Mouse (Mus musculus): ENCODE results near the gene Zcchc8. TPM values are rescaled to one million over a fixed set of nuclear protein-coding genes. Genes with fewer than 3 reads are reported as not detected.
A peak's percentile ranks its signal among the peaks of the same experiment; 100 is the strongest.

Zcchc8 gene
- polyA plus RNA-seq, 1 experiment from 2014 or later = 62.7 TPM

DNA sequence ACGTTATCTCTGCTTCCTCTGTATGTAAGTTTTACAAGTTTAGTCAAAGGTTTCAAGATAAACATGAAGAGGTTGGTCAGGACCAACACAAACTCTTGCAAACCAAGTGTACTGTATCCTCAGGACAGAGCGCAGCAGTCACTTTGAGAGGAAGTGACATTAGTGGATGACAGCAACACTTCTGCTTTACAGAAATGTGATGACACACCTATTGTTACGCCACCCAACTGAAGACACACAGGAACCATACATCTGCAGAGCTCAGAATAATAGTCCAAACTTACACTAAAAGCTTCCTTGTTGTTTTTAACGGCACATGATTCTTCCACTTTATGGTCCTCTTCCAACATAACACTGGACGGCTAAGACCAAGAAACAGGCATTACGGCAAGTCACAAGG is 7.1 kb downstream of the Zcchc8 start:
- no peak overlapping the region for H3K4me2 ChIP-seq
- peaks cover 11% of the 10 kb centered on the region for H3K4me1 ChIP-seq
- ATAC-seq (ENCODE audit: insufficient number of reproducible peaks, low FRiP score, low TSS enrichment, low read depth) = no peak
- peaks cover 79% of the 10 kb centered on the region for H3K36me3 ChIP-seq
- H3K27ac ChIP-seq = no peak overlapping the region
- 90% methylated on average over 6 of the region's 6 CpGs for WGBS
- no peak overlapping the region for H3K9ac ChIP-seq
- H3K9me3 ChIP-seq = no peaks in the 10 kb centered on the region
- H3K27me3 ChIP-seq = no peaks in the 10 kb centered on the region
- no peak overlapping the region for H3K4me3 ChIP-seq

DNA sequence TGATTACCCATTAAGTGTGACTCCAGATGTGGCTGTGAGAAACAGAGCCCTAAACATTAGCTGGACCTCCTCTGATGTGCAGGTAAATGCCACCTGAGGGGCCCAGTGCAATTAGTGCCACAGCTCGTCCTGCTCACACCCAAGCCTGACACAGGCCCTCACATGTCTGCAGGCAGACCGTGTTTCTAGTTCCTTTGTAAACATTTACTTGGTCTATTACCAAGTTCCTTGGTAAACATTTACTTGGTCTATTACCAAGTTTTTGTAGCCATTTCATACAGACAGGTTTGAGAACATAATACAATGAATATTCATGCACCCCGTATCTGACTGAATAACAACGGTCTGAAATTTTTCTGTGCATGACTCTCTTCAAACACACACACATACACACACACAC is 11.3 kb downstream of the Zcchc8 start:
- H3K4me1 ChIP-seq = no peaks in the 10 kb centered on the region
- H3K4me2 ChIP-seq = no peak overlapping the region
- no peaks in the 10 kb centered on the region for H3K9me3 ChIP-seq
- no peak overlapping the region for H3K9ac ChIP-seq
- peaks cover 92% of the 10 kb centered on the region for H3K36me3 ChIP-seq
- WGBS = 71% methylated on average over 4 of the region's 4 CpGs
- no peak overlapping the region for H3K27ac ChIP-seq
- H3K4me3 ChIP-seq = no peak overlapping the region
- no peaks in the 10 kb centered on the region for H3K27me3 ChIP-seq
- ATAC-seq (ENCODE audit: insufficient number of reproducible peaks, low FRiP score, low TSS enrichment, low read depth) = no peak

DNA sequence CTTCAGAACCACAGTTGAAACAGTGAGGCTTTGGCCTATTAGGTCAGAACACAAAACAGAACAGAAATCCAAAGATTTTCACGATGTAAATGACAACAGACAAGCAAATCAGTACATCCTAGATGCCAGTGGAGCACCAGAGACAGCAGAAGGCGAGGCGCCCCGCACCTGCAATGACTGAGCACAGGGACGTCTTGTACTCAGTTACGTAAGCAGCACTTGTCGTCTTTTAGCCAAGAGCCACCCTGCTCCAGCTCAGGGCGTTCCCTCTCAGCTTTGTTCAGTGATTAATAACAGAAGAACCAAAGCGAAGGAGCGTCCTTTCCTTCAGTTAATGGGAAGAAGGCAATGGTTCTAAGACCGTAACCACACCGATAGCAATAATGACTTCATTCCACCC is 12.3 kb downstream of the Zcchc8 start:
- Histone ChIP-seq H3K4me2 (no peak overlapping the region), H3K9me3 (no peaks in the 10 kb centered on the region), H3K27ac (no peak overlapping the region), H3K4me1 (no peaks in the 10 kb centered on the region), H3K27me3 (no peaks in the 10 kb centered on the region), H3K4me3 (no peak overlapping the region), H3K36me3 (peaks cover 90% of the 10 kb centered on the region), H3K9ac (no peak overlapping the region)
- WGBS = 89% methylated on average over 12 of the region's 12 CpGs
- no peak for ATAC-seq (ENCODE audit: insufficient number of reproducible peaks, low FRiP score, low TSS enrichment, low read depth)

DNA sequence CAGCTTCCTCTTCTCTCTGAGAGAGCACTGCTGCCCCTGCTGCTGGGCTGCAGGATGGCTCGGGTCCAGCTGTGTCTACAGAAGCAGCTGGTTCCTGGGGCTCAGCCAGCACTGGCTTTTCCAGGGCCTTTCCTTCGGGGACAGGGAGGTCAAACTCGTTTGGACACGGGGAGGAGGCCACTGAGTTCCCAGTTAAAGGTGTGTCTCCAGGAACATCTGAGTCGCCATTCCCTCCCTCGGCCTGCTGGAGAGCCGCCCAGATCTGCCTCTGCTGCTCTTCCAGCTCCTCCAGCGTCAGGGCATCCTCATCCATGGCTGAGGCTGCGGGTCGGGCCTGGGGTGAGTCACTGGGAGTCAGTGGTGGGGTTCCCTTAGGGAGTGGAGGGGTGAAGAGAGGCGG is 20.3 kb downstream of the Zcchc8 start:
- no peak for ATAC-seq (ENCODE audit: insufficient number of reproducible peaks, low FRiP score, low TSS enrichment, low read depth)
- no peaks in the 10 kb centered on the region for H3K27me3 ChIP-seq
- no peak overlapping the region for H3K4me3 ChIP-seq
- H3K9me3 ChIP-seq = no peaks in the 10 kb centered on the region
- no peak overlapping the region for H3K9ac ChIP-seq
- no peak overlapping the region for H3K4me2 ChIP-seq
- no peak overlapping the region for H3K27ac ChIP-seq
- H3K4me1 ChIP-seq = peaks cover 5% of the 10 kb centered on the region; the same call in 1 of the 2 replicates
- 64% methylated on average over 11 of the region's 11 CpGs for WGBS
- H3K36me3 ChIP-seq = peaks cover 67% of the 10 kb centered on the region

DNA sequence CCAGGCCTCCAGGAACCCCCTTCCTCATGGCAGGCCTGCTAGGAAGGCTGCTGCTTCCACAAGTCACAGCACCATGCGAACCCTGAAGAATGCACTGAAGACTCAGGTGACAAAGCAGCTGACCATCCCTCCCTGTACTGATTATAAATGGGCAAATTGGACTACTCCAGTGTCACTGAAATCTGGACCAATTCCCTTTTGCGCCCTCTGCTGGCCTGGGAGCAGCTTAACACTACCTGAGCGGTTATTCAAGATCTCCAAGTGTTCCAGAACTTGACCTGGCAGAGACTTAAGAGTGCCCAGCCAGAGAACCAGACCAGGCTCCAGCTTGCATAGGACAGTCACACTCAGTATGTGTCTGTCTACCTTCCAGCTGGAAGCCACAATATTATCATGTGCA is 21.7 kb downstream of the Zcchc8 start:
- WGBS = 23% methylated on average over 3 of the region's 3 CpGs
- peaks cover 55% of the 10 kb centered on the region for H3K36me3 ChIP-seq
- ATAC-seq (ENCODE audit: insufficient number of reproducible peaks, low FRiP score, low TSS enrichment, low read depth) = no peak

DNA sequence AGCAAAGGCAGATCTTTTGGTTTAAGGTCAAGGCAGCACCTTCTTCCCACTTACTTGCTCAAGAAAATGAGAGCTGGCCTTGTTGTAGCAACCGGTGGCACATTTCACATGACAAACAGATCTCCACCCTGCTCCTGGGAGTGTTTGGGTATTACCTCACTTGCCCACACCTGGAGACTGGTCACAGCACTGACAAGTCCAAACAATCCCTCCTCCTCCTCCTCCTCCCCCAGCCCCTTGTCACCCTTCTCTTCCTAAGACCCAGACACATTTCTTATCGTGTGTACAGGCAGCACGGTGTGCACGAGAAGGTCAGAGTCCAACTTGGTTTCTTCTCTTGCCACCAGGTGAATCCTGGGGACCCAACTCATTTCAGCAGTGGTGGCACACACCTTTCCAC is 23.9 kb downstream of the Zcchc8 start:
- 75% methylated on average over 4 of the region's 4 CpGs for WGBS
- ATAC-seq (ENCODE audit: insufficient number of reproducible peaks, low FRiP score, low TSS enrichment, low read depth) = no peak
- no peak overlapping the region for H3K27ac ChIP-seq
- H3K4me2 ChIP-seq = no peak overlapping the region
- H3K4me3 ChIP-seq = no peak overlapping the region
- no peak overlapping the region for H3K9ac ChIP-seq
- H3K36me3 ChIP-seq = peaks cover 33% of the 10 kb centered on the region
- H3K27me3 ChIP-seq = no peaks in the 10 kb centered on the region
- H3K4me1 ChIP-seq = peaks cover 12% of the 10 kb centered on the region
- H3K9me3 ChIP-seq = no peaks in the 10 kb centered on the region

More for the DNA sequence above, 21.7 kb downstream of the Zcchc8 start:
- H3K4me1 ChIP-seq = peaks cover 12% of the 10 kb centered on the region
- no peak overlapping the region for H3K27ac ChIP-seq
- no peak overlapping the region for H3K9ac ChIP-seq
- no peak overlapping the region for H3K4me2 ChIP-seq
- H3K4me3 ChIP-seq = no peak overlapping the region
- H3K27me3 ChIP-seq = no peaks in the 10 kb centered on the region
- no peaks in the 10 kb centered on the region for H3K9me3 ChIP-seq

DNA sequence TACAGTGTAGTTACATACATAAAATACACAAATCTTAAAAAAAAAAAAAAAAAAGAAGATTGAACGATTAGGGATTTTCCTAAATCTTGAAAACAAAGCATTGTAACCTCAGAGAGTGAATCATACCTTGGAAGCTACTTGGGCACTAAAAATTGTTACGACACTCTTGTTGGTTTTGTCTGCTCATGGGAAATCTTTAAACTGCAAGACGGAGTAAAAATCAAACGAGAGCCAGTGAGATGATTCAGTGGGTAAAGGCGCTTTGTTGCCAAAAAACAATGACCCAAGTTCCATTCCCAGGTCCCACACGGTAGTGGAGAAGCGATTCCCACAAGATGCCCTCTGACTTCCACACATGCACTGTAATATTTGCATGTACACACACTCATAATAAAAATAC is 24.7 kb downstream of the Zcchc8 start:
- Histone ChIP-seq H3K4me1 (peaks cover 12% of the 10 kb centered on the region), H3K27me3 (no peaks in the 10 kb centered on the region), H3K36me3 (peaks cover 28% of the 10 kb centered on the region), H3K4me2 (no peak overlapping the region), H3K4me3 (no peak overlapping the region), H3K9ac (no peak overlapping the region), H3K9me3 (no peaks in the 10 kb centered on the region), H3K27ac (no peak overlapping the region)
- ATAC-seq (ENCODE audit: insufficient number of reproducible peaks, low FRiP score, low TSS enrichment, low read depth) = no peak
- 85% methylated on average over 7 of the region's 7 CpGs for WGBS

DNA sequence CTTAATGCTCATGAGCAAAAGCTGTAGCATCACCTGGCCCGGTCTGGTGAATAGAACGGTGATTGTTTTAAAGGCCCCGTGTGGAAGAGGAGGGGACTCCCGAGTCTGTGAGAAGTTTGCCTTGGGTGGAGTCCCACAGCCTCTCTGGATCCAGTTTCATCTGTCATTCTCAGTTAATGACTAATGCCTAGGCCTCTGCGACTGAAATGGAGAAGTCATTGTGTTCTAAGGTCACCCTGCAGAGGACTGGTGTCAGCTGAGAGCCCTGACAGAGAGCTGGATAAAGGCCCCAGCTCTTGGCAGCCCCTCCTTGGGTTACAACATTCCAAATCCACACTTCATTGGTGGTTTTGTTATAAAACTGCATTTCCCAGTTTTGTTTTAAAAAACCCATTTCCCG is 26.4 kb downstream of the Zcchc8 start:
- Histone ChIP-seq H3K9ac (no peak overlapping the region), H3K27me3 (no peaks in the 10 kb centered on the region), H3K27ac (no peak overlapping the region; the same call in 1 of the 2 replicates), H3K4me3 (no peak overlapping the region), H3K4me1 (peaks cover 7% of the 10 kb centered on the region), H3K9me3 (no peaks in the 10 kb centered on the region), H3K4me2 (no peak overlapping the region), H3K36me3 (peaks cover 14% of the 10 kb centered on the region)
- 42% methylated on average over 6 of the region's 6 CpGs for WGBS
- no peak for ATAC-seq (ENCODE audit: insufficient number of reproducible peaks, low FRiP score, low TSS enrichment, low read depth)

DNA sequence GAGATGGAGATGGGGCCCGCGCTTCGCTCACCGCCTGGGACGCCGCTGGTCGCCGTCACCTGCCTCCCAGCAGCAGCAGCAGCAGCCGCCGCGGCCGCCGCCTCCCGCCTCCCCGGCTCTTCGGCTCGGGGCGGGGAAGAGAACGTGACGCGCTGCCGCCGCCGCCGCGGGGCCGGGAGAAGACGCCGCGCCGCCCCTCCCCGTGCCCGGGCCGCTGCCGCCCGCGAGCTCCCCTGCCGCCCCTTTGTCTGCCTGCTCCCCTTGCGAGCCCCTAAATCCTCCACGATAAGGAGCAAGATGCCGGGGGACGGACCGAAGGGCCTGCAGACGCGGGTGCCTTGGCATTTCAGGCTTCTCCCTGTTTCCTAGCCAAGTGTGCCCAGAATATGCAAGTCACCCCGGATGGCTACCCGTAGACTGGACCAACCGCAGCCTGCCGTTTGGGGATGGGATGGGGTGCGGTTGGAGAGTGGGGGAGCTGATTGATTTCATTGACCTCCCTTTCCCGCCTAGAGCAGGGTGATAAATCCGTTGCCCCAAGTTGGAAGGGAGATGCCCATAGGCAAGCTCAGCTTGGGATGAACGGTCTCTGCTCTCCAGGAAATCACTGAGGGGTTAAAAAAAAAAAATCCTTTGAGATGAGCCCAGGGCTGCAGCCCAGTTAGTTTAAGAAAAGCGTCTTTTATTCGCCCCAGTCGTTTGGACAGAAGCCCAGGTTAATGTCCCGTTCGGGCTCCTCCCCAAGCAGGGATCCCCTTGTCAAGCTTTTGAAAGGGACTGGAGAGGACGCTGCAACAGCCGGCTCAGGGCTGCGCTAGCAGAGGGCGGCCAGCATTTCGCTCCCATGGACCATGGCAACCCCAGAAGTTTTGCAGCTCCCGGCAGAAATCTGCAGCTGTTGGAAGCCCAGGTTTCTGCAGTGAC is 36.4 kb downstream of the Zcchc8 start, which contains the start of gene Clip1:
Gene Clip1, minus strand, starts transcription at position 398 of the 924 bp plus-strand sequence.
- H3K36me3 ChIP-seq = no peaks in the 10 kb centered on the region
- no peaks in the 10 kb centered on the region for H3K27me3 ChIP-seq
- no peaks in the 10 kb centered on the region for H3K9me3 ChIP-seq
- peak within 1 kb of the TSS; percentile 79 for H3K4me2 ChIP-seq
- ATAC-seq (ENCODE audit: insufficient number of reproducible peaks, low FRiP score, low TSS enrichment, low read depth) = 0 out of 2 replicates have a peak, but pooled peaks have one; percentile 20
- H3K4me3 ChIP-seq = peak within 1 kb of the TSS; percentile 93
- H3K27ac ChIP-seq = peak within 1 kb of the TSS; percentile 90
- peaks cover 28% of the 10 kb centered on the region for H3K4me1 ChIP-seq
- WGBS = under 1% methylated on average over 53 of the region's 64 CpGs
- H3K9ac ChIP-seq = peak within 1 kb of the TSS; percentile 93

DNA sequence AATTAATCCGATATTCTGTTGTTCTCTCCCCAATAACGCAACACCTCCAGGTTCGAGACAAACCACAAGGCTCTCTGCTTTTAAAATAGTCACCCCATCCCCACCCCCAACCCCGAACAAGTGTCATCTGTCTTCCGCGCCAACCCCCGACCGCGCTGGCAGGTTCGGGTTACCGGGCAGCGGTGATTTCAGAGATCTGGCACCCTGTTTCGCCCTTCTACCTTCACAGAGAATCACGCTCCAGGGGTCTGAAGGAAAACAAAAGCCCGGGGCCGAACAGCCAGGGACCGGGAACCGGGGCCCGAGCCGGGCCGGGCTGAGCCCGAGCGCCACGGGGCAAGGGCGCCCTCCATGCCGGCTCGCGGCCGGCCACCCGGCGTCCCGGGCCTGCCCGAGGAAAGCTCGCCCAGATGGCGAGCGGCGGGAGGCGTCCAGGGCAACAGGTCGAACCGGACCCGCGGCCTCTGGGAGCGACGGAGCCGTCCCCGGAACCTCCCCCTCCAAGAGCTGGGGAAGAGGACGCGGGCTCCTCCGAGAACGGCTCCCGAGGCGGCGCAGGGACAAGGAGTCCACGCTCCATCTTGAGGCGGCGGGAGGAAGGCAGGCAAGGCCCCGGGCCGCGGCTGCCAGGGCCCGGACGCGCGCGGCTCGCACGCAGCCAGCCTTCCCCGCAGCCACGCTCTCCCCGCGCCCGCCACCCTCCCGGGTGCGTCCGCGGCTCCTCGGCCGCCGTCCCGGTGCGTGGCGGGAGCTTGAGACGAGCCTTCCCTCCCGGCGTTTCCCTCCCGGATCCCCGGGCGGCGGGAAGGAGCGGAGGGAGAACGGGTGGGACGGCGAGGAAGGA is 37.3 kb downstream of the Zcchc8 start:
- no peaks in the 10 kb centered on the region for H3K27me3 ChIP-seq
- H3K9ac ChIP-seq = peak overlapping the region; percentile 93
- H3K27ac ChIP-seq = peak overlapping the region; percentile 90
- ATAC-seq (ENCODE audit: insufficient number of reproducible peaks, low FRiP score, low TSS enrichment, low read depth) = peak; percentile 60; the same call in 1 of the 2 replicates
- H3K9me3 ChIP-seq = no peaks in the 10 kb centered on the region
- H3K4me1 ChIP-seq = peaks cover 32% of the 10 kb centered on the region
- H3K4me3 ChIP-seq = peak overlapping the region; percentile 93
- H3K36me3 ChIP-seq = no peaks in the 10 kb centered on the region
- peak overlapping the region; percentile 79 for H3K4me2 ChIP-seq
- 1% methylated on average over 82 of the region's 92 CpGs for WGBS

DNA sequence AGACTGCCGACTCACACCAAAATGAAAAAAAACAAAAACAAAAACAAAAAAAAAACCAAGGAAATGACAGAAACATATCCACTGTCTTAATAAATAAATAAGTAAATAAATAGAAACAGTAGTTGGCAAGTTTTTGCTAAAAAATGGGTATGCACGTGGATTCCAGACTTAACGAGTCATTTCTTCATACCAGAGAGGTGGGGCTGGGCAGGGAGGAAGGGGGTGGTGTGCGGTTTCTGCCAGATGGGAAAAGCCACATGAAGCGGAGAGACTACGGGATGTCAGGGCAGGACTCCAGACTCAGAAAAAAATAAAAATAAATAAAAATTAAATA is 37.9 kb downstream of the Zcchc8 start:
- H3K4me3 ChIP-seq = peak overlapping the region; percentile 93
- peak overlapping the region; percentile 90 for H3K27ac ChIP-seq
- peak; percentile 32; the same call in 1 of the 2 replicates for ATAC-seq (ENCODE audit: insufficient number of reproducible peaks, low FRiP score, low TSS enrichment, low read depth)
- 0 out of 2 replicates have a peak overlapping the region, but pooled peaks have one; percentile 93 for H3K9ac ChIP-seq
- WGBS = 3% methylated on average over 6 of the region's 6 CpGs
- H3K4me1 ChIP-seq = peaks cover 32% of the 10 kb centered on the region
- H3K36me3 ChIP-seq = no peaks in the 10 kb centered on the region
- H3K9me3 ChIP-seq = no peaks in the 10 kb centered on the region
- peak overlapping the region; percentile 79 for H3K4me2 ChIP-seq
- no peaks in the 10 kb centered on the region for H3K27me3 ChIP-seq

DNA sequence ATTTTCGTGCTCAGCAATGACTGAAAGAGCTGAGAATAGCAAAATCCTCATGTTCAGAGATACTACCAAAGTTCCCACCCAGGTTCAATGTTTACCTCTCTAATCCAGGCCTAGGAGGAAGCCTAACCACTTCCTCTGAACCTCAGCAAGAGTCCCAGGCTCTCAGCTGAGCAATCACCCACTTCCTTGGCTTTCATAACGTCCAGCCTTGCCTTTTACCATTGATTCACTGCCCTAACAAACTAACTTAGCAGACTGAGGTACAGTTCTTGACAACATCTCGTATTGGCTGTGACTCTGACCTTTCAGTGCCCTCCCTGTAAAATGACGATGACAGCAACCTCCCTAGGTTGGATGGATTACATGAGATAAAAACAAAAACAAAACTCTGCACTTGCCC is 38.5 kb downstream of the Zcchc8 start:
- 39% methylated on average over 4 of the region's 4 CpGs for WGBS
- ATAC-seq (ENCODE audit: insufficient number of reproducible peaks, low FRiP score, low TSS enrichment, low read depth) = no peak

More for the DNA sequence above, 38.5 kb downstream of the Zcchc8 start:
- no peak overlapping the region for H3K9ac ChIP-seq
- peak overlapping the region; percentile 93 for H3K4me3 ChIP-seq
- no peaks in the 10 kb centered on the region for H3K9me3 ChIP-seq
- no peaks in the 10 kb centered on the region for H3K27me3 ChIP-seq
- H3K4me2 ChIP-seq = peak overlapping the region; percentile 79
- peaks cover 32% of the 10 kb centered on the region for H3K4me1 ChIP-seq
- no peaks in the 10 kb centered on the region for H3K36me3 ChIP-seq
- H3K27ac ChIP-seq = no peak overlapping the region; the same call in 1 of the 2 replicates

Measured in limb, embryonic 15.5 days (tissue).